Mouse (Mus musculus) cerebellum, postnatal 14 days (tissue): ENCODE results near the gene Galnt6.
"Not testable (repeated sequence)": the region's sequence is repeated elsewhere in the genome, so short reads cannot be mapped to it uniquely, and the experiment has no call there.

ENCODE experiments used
- DNase-seq, 2 experiments: peaks; one replicate each; pipeline ENCODE4 v3.0.0; 2021; ENCODE audit warnings: mixed read lengths in 2 of 2

Galnt6 gene

DNA sequence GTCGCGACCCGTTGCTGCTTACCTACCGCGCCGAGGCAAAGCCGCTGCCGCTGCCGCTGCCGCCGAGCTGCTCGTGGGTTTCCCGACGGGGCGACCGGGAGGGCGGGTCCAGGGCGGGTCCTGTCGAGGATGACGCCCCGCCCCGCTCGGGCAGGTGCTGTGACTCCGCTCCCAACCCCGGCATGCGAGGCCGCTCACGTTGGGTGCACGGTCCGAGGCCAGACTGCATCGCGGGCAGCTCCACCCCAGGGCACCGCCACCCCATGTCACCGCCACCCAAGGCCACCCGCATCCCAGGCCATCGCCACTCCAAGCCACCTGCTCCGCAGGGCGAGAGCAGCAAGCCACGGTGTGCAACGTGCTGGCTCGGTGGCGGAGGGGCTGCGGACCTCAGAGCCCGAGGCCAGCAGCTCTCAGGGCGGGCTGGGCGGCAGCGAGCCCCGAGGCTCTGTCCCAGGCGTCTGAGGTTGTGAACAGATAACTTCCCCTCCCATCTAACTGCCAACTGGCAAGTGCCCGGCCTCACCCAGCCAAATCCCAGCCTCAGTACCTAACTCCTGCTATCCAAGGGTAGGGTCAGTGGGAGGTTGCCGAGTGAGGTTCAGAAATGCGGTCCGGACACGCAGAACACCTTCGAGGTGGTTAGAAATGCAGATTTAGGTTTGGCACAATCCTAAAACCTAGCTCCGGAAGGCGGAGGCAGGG, at the start of gene Galnt6:
Gene Galnt6, minus strand, starts transcription at position 96 of the 705 bp plus-strand sequence.
- DNase-seq = peak; percentile 28 to 32

DNA sequence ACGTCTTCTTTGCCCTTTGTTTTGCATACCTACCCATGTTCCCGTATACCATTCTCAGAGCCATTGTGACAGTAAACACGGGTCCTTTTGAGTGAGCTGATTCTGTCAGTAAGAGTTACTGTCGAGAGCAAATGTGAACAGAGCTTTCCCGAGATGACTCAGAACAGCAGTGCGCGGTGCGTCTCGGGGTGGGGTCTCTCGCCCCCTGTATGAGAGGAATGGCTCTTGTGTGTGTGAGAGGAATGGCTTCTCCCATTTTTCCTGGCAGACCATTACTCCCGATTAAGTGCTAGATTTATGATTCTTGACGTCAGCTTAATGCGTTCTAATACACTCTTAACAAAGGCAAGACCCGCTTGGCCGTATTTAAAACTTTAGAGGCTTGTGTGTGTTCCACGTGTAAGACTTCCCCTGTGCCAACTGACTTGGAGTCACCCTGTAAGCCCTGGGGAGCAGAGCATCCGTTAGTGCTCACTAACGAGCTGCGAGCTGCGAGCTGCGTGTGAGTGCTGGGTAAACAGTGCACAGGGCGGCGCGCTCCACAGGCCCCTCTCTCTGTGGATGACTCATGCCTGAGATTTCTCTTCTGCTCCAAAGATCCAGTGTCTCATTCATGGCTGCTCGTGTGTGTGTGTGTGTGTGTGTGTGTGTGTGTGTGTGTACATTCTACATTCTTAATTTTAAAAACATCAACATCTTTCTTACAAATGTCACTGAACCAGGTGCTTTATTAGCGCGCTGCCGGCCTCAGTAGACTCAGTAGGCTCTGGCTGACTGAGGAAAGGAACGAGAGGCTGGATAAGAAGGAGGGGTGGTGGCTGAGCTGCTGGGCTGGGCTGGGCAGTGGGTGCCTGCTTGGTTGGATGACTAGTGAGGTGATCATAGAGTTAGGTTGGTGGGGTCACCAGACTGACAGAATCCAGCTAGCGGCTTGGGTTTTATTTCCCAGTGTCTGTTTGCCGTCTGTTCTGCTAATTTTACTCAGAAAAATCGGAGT, 48.1 kb upstream of the Galnt6 start:
- no peak for DNase-seq

DNA sequence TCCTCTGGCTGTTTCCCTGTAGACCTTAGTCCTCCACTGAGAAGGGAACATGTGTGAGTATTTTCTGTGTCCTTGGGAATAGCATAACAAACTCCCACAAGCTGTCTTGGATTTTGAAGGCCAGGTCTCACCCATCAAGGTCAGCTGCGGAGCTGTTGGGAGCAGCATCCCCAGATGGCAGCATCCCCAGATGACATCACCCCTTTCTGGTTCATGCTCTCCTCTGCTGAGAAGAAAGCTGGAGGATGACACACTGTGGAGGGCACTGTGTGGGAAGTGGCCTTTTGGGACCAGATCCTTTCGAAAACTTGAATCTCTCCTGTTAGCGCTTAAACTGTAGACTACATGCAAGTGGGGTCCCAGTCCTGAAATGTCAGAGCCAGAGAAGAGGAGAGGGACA, 47.2 kb upstream of the Galnt6 start:
- DNase-seq = no peak

DNA sequence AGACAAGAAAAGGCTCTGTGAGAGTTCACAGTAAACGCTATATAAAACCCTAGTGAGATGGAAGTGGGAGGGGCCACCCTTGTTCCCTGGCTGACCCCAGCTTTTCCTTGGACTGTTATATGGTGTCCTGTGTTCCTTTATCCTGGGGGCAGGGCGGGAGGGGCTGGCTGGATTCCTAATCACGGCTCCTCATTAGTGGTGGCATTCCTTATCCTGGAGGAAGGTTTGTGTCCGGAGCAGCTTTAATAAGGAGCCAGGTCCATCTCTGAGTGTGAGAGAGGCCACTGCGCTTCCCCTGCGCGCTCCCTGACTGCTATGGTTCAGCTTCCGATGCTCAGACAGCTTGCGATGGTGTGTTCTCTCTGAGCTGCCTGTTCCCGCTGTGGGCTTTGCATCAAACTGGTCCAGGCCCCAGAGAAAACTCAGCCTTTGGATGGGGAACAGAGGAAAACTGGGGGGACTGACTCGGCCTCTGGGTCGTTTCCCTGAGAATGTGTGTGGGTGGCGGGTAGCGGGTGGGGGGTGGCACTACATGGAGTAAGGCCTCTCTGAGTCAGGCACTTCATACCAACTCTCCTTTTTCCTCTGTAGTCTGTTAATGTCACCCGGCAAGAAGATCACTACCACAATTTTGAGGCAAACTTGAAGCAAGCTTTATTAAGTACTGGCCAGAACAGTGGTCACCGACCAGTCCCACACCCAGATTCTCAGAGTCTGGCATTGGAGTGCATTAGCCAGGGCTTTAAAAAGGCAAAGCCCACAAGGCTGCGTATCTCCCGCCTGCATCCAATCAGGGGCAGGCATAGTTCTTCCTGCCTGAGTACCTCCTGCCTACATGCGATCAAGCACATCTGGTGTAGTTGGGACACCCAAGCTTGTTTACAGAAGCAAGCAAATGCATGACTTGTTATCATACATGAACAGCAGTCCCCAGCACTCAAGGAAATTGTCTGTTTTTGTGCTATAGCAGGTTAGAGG, 46.3 kb upstream of the Galnt6 start:
- no peak for DNase-seq

DNA sequence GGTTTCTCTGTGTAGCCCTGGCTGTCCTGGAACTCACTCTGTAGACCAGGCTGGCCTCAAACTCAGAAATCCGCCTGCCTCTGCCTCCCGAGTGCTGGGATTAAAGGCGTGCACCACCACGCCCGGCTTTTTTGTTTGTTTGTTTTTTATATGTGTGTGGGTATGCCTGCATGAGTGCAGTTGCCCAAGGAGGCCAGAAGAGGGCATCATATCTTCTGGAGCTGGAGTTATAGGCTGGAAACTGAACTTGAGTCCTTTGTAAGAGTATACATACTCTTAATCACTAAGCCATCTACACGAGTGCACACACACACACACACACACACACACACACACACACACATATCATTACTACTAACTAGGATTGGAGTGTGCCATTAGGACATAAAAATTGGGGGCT, 44.7 kb upstream of the Galnt6 start:
- DNase-seq = not testable (repeated sequence)

DNA sequence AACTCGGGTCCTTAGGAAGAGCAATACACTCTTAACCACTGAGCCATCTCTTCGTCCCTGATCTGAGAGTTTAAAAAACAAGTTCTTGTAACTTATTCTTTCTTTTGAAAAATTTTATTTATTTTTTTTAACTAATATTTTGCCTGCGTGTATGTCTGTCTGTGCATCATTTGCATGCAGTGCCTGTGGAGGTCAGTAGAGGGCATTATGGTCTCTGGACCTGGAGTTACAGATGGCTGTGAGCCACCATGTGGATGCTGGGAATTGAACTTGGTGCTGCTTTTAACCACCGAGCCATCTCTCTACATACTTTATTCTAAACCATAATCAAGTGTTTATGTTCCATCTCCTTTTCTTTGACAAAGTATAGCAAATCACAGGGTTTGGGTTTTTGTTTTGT, 43.5 kb upstream of the Galnt6 start:
- no peak for DNase-seq

DNA sequence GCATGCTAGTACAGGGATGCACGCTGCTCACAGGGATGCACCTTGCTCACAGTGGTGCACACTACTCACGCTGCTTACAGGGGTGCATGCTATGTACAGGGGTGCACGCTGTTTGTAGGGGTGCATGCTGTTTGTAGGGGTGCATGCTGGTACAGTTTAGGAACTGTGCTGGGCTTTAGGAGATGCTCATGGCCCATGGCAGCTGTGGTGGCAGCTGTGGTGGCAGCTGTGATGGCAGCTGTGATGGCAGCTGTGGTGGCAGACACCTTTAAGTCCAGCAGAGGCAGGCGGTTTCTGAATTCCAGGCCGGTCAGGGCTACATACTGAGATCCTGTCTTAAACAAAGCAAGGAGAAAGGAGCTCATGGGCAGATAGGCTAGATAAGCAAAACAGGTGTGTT, 41.2 kb upstream of the Galnt6 start:
- no peak for DNase-seq

DNA sequence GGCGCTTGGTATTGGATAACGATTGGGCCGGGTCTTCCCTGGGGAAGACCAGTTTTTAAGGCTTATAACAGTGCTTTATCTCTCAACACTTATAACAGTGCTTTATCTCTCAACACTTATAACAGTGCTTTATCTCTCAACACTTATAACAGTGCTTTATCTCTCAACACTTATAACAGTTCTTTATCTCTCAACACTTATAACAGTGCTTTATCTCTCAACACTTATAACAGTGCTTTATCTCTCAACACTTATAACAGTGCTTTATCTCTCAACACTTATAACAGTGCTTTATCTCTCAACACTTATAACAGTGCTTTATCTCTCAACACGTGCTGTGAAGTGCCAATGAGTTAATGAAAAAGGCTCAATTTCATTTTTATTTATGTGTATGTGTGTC, 39.8 kb upstream of the Galnt6 start:
- DNase-seq = not testable (repeated sequence)

DNA sequence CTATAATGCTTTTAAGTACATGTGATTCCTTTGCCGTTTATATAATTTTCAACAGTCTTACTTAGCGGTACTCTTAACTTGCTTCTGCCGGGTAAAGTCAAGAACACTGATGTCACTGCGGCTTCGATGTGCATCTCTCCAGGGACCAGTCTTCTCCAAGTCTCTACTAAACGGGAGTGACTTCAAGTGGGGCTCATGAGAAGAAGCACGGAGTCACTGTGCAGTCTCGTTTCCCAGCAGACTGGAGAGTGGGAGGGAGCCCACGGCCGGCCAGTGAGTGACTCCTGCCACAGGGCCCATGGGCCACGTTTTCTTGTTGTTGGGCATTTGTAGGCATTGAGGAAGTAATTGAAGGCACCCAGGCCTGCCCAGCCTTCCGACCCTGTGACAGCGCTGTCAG, 38.7 kb upstream of the Galnt6 start:
- DNase-seq = no peak

DNA sequence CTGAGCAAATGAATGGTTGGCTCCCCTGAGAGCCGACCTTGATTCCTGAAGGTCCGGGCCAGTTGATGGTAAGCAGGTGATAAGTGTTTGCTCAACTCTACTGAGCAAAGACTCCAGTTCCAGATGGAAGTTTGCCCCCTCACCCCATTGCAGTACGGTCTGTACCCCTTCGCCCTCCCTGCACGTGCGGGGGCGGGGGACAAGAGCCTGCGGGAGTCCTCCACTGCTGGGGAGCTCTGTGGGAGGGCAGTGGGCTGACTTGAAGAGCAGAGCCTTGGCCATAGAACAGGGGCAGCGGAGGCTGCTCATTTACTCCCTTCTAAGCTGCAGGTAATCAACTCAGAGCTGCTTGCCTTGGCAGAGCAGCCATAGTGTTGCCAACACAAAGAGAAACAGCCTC, 37.6 kb upstream of the Galnt6 start:
- no peak for DNase-seq

DNA sequence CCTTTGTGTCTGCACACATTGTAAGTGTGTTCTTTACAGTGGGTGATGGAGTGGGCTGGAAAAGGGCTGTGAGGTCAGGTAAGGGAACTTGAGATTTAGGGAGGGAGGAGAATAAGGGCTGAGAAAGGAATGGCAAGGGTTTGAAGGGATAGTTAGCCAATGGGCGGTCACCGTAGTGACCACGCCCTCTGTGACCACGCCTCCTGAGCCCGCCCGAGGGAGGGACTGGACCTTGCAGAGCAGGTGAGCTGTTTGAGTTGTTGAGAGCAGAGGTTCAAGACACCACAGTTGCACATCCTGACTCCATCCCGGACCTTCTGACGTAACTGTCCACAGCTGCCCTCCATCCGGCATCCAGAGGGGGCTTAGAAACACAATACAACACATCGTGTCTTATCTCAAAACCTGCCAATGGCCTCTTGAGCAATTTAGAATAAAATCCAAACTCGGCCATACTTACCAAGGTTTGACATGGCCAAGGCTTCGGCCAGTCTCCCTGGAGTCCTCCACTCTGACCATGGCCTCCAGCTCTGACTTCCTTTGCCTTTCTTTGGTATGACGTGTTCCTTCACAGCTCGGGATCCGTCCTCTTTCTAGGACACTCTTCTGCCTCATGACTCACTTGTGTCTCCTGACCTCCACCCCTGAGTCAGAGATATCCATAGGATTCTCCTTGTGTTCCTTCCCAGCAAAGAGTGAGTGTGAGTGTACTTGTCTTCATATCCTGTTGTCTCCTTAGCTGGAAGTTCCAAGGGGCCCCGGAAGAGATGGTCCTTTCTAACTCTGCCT, 35.2 kb upstream of the Galnt6 start:
- DNase-seq = no peak

DNA sequence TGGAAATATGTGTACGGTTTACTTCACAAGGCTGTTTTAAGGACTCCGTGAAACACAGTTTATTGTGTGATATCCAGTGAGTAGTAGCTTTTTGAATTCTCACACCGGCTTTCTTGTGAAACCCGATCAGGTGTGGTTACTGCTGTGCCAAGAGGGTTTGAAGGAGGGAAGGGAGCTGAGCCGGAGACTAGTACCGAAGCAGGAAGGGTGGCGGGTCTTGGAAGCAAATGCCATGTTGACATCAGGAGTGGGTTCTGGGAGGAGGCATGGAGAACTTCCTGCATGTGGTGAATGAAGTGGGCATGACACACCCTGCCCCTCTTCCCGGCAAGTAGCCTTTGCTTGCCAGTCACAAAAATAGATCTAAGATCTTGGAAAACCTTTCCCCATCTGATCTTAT, 33.5 kb upstream of the Galnt6 start:
- peak; percentile 24 to 26 for DNase-seq

DNA sequence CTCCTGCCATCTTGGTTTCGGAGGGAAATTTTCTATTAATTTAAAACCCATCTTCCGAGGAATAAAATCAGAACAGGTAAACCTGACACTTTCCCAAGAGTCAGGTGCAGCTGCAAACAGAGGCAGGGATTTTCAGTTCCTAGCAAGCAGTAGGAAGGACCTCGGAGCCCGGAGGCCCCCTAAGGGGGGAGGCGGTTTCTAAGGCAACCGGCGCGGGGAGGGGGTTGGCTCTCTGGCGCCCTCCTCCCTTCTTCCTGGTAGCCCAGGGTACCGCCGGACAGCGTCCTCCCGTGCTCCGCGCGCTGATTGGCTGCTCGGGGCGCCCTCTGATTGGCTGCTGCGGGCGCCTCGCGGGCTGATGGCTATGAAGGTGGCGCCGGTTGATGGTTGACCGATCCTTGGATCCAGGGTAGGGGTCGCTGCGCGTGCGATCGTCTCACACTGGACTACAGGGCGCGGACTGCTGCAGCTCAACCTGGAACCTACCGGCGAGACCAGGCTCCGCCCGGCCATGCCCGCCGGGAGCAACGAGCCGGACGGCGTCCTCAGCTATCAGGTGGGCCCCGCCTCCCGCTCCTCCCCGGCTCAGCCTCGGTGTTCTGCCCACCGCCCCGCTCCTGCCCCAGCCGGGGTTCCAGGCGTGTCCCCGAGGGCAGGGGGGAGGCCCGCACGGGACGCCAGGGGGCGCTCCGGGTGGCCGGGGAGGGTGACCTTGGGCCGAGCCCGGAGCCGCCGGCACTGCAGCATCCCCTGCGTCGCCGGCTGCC, 32.4 kb upstream of the Galnt6 start, which contains the start of gene Slc4a8:
Gene Slc4a8, plus strand, starts transcription at position 329 of the 767 bp plus-strand sequence.
- peak; percentile 97 for DNase-seq

DNA sequence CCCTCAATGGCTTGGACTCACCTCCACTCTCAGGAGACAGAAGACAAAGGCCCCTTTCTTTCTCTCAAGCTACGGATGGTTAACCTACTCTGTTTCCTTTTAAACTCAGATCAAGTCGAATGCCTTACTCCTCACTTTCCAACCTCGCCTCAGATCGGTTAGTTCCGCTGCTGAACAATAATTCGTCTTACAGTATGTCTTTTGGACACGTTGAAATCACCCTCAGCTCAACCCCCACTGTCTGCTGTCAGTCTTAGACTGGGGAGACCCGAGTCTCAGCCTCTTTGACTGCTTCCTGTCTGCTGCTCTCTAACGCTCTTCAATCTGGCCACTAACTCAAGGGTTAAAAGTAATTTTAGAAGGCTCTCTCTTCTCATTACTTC, 31.9 kb upstream of the Galnt6 start:
- DNase-seq = peak in 1 of 2 experiments; percentile 40

DNA sequence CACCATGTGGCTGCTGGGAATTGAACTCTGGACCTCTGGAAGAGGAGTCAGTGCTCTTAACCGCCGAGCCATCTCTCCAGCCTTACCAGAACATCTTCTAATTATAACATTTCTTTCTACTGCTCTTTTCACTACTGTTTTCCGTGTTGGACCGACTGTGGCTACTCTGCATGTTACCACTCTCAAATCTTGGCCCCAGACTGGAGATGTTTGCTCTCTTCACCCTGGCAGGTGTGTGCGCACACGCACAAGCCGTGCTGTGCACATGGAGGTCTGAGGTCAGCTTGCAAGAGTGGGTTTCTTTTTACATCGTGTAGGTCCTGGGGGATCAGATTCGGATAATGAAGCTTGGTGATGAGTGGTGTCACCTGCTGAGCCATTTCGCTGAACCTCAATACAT, 30.1 kb upstream of the Galnt6 start:
- no peak for DNase-seq

DNA sequence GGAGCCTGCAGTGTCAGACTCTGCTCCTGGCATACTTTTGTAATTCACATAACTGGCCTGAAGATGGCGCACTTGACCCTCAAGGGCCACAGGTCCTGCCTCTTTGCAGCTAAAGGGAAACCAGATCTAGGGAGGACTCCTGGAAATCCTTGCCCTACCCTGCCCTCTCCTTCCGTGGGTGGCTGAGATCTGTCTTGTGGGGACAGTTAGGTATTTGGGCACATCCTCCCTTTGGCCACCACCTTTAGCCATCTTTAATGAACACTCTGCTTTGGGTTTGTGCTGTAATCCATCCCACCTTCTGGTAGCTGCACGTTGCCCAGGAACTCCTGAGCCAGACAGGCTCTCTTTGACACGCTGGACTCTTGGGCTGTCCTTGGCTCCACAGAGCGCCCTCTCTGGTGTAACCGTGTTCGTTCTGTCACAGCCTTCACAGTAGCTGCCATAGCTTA, 28.4 kb upstream of the Galnt6 start:
- DNase-seq = peak; percentile 82 to 84

DNA sequence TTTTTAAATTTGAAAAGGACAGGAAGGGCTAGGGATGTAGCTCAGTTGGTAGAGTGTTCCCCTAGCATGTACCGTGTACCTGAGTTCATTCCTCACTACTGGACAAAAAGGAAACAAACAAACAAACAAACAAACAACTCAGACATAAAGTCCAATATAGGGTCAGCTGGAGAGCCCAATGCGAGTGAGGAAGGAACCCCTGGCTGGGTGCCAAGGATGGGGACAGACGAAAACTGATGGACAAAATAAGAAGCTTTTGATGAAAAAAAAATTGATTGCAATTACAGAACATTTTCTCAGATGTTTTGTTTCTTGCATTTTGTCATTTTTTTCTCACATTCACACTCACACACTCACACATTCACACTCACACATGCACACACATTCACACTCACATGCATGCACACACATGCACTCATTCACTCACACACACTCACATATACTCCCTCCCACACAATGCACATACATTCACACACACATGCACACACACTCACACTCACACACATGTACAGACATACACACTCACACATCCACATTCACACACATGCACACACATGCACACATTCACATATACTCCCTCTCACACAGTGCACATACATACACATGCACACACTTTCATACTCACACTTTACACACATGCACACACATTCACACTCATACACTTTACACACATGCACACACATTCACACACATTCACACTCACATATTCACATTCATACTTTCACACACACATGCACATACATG, 26.9 kb upstream of the Galnt6 start:
- DNase-seq = peak; percentile 39 to 58

DNA sequence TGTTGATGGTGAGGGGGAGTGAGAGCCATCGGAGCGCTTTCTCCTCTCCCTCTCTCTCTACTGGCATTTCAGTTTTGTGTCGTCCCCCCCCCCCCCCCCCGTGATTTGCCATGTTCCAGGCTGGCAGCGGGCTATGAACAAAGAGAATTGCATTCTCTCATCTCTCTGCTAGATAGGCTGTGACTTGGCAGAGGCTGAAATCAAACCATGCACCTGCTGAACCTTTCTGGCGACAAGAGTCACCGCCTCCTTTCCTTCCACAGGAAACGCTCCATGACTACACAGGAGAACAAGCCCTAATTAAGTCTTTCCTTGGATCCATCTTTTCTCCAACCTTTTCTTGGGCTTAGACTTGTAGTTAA, 26.3 kb upstream of the Galnt6 start:
- DNase-seq = no peak

DNA sequence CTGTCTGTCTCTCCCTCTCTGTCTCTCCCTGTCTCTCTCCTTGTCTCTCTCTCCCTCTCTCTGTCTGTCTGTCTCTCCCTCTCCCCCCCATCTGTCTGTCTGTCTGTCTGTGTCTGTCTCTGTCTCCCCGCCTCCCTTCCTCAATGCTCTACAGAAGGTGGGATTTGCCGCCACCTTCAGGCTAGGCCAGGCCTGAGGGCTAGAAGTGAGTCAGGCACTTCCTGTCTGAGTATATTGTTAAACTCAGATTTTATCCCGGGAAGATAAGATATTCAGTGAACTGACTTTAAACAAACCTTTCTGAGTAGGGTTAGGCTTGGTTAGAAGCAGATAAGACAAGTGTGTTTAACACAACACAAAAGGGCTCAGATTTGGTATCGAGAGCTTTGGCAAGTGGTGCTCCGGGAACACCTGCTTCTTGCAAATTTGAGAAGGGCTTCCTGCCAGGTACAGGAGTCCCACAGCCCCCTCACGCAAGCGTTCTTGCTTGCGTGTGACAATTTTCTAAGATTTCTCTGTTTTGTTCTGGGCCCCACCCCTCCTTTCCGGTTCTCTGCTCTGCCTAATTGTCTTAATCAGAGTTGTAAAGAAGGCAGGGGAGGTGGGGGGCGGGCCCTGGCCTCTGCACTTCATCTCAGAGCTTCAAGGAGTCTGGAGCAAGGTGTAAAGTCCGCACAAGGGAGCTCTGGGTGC, 25.8 kb upstream of the Galnt6 start:
- peak; percentile 38 to 57 for DNase-seq

DNA sequence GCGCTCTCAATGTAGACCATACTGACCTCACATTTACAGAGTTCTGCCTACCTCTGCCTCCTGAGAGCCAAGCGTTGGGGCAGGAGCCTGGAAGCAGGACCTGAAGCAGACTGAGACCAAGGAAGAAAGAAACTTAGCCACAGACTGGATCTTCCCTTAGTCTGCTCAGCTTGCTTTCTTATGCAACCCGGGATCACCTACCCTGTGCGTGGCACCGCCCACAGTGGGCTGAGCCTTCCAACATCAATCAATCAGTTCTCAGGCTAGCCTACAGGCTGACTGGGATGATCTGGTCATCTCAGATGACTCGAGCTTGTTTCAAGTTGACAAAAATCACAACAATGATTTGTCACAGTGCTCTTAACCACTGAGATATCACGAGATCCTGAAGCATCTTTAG, 24.9 kb upstream of the Galnt6 start:
- no peak for DNase-seq
